Comparison of ENCODE assay signal across 16 mouse cellular contexts in the genomic region with DNA sequence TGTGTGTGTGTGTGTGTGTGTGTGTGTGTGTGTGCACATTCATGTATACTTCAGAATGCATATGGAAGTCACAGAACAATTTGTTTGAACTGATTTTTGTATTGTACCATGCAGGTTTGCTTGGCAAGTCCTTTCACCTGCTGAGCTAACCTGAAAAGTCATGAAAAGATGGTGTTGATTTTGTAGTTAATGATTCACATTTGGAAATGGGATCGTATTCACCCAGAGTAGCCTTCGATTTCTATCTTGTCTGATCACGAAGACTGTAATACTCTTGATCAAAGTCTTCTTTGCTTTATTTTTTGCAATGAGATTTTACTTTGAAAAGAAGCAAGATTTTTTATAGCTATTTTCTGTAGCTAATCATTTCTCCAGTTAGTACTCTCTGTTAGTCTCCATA.
"Had no signal": no experiment of that assay in that cellular context is flagged by ENCODE, and none has a peak within 500 bp of the region (broad histone marks: within the 10 kb centered on the region; RNA-seq: fewer than 3 reads in every experiment).

No protein-coding gene starts in this region.

- H3K4me3 ChIP-seq: neural tube, embryonic 13.5 days; neural tube, embryonic 15.5 days; stomach, embryonic 15.5 days had no signal

- DNase-seq: retina, postnatal 1 day; right cerebral cortex, adult 18-20 months; right cerebral cortex, postnatal 14 days; right cerebral cortex, postnatal 25 days; right cerebral cortex, postnatal 4 days; spleen, adult 18-20 months; thymus, adult 18-20 months; thymus, adult 2 months; thymus, postnatal 14 days; thymus, postnatal 25 days; thymus, postnatal 36 days; thymus, postnatal 4 days had no signal

- H3K27me3 ChIP-seq: neural tube, embryonic 13.5 days; neural tube, embryonic 15.5 days; stomach, embryonic 15.5 days had no signal

- H3K9ac ChIP-seq: neural tube, embryonic 13.5 days; neural tube, embryonic 15.5 days; stomach, embryonic 15.5 days had no signal

- H3K4me1 ChIP-seq: neural tube, embryonic 13.5 days; neural tube, embryonic 15.5 days; stomach, embryonic 15.5 days had no signal

- H3K36me3 ChIP-seq: neural tube, embryonic 13.5 days; neural tube, embryonic 15.5 days; stomach, embryonic 15.5 days had no signal

- H3K27ac ChIP-seq: neural tube, embryonic 13.5 days; neural tube, embryonic 15.5 days; stomach, embryonic 15.5 days; stomach, postnatal 0 days had no signal
